Mouse (Mus musculus) liver, postnatal 0 days (tissue): ENCODE measurements at regions not wholly inside any gene's neighbourhood (a gene's known extent, or its start where the extent isn't known, plus 50 kb on each side); places are given as distances from the start of the nearest gene placed in this dataset.

Source experiments
- ATAC-seq: fragments of 200-750 bp; cut with Nextera tagmentation; 2 replicates; pipeline ENCODE4 v1.8.0; 2017; ENCODE audit warnings: mild to moderate bottlenecking, moderate library complexity
- DNase-seq: peaks from one replicate; pipeline ENCODE4 v3.0.0-alpha.2; 2016
- H3K27ac ChIP-seq: fragments of 300-500 bp; sonication (generic); 2 replicates; pipeline ENCODE4 v1.5.1; 2014; ENCODE audit warnings: antibody characterized with exemption, moderate library complexity, mild to moderate bottlenecking, low read depth
- H3K27me3 ChIP-seq: fragments of 300-500 bp; sonication (generic); 2 replicates; pipeline ENCODE4 v1.6.1; 2014; ENCODE audit warnings: low read length, control low read depth, mixed read lengths; ENCODE audit not compliant: insufficient read depth
- H3K36me3 ChIP-seq: fragments of 300-500 bp; sonication (generic); replicated peaks from 2 replicates; pipeline ENCODE4 v1.6.1; 2014; ENCODE audit warnings: mild to moderate bottlenecking, control low read depth, low read length, moderate library complexity, mixed read lengths; ENCODE audit not compliant: insufficient read depth
- H3K4me1 ChIP-seq: fragments of 300-500 bp; sonication (generic); 2 replicates; pipeline ENCODE4 v1.6.1; 2014; ENCODE audit warnings: antibody characterized with exemption, mild to moderate bottlenecking, control low read depth; ENCODE audit not compliant: insufficient read depth
- H3K4me2 ChIP-seq: fragments of 300-500 bp; sonication (generic); 2 replicates; pipeline ENCODE4 v1.6.1; 2014; ENCODE audit warnings: low read depth, mild to moderate bottlenecking, low read length, moderate library complexity, mixed read lengths
- H3K4me3 ChIP-seq: fragments of 300-500 bp; sonication (generic); 2 replicates; pipeline ENCODE4 v1.5.1; 2014; ENCODE audit warnings: low read depth, low read length
- H3K9ac ChIP-seq: fragments of 300-500 bp; sonication (generic); replicated peaks from 2 replicates; pipeline ENCODE4 v1.6.1; 2014; ENCODE audit warnings: mild to moderate bottlenecking, moderate library complexity
- H3K9me3 ChIP-seq: fragments of 300-500 bp; sonication (generic); 2 replicates; pipeline ENCODE4 v1.6.1; 2016; ENCODE audit warnings: mild to moderate bottlenecking, control low read depth, low read length, mixed read lengths
- CTCF ChIP-seq: sonication (generic); IDR thresholded peaks from 2 replicates; pipeline ENCODE4 v1.5.1; 2016; ENCODE audit warnings: antibody characterized with exemption, low read depth
- EP300 ChIP-seq: IDR thresholded peaks from 2 replicates; pipeline ENCODE4 v1.6.1; 2016; ENCODE audit warnings: antibody characterized with exemption, low read depth, mild to moderate bottlenecking
- WGBS: fragments of 180-500 bp; shearing (Covaris S2); extraction: QIAGEN DNeasy Blood & Tissue Kit; methylation state at CpG from one replicate; pipeline ENCODE4 v1.1.7; 2014; ENCODE audit not compliant: insufficient replicate concordance; 5-methylcytosine and 5-hydroxymethylcytosine counted together

- Histone ChIP-seq H3K4me2 (no peak overlapping the region), H3K27ac (no peak overlapping the region), H3K36me3 (no peaks in the 10 kb centered on the region), H3K9ac (no peak overlapping the region), H3K27me3 (no peaks in the 10 kb centered on the region), H3K4me1 (0 out of 2 replicates have a peak, but pooled peaks cover 2% of the 10 kb centered on the region), H3K4me3 (no peak overlapping the region), H3K9me3 (no peaks in the 10 kb centered on the region)
- WGBS = 38% methylated on average over 14 of the region's 14 CpGs
- TF ChIP-seq EP300 = no peak
- TF ChIP-seq CTCF = no peak
- no peak for ATAC-seq
- DNase-seq = no peak
Observed at GRCm38 (mm10) chr6:89000359-89000758, 98.3 kb downstream of the Tpra1 start.

- 0 out of 2 replicates have a peak, but pooled peaks cover 2% of the 10 kb centered on the region for H3K4me1 ChIP-seq
- H3K9me3 ChIP-seq = no peaks in the 10 kb centered on the region
- TF ChIP-seq CTCF = no peak
- no peak for TF ChIP-seq EP300
- no peaks in the 10 kb centered on the region for H3K27me3 ChIP-seq
- WGBS = 43% methylated on average over 6 of the region's 6 CpGs
- no peak overlapping the region for H3K27ac ChIP-seq
- H3K4me2 ChIP-seq = no peak overlapping the region
- H3K4me3 ChIP-seq = no peak overlapping the region
- DNase-seq (no peak), ATAC-seq (no peak)
- H3K9ac ChIP-seq = no peak overlapping the region
- no peaks in the 10 kb centered on the region for H3K36me3 ChIP-seq
Observed at GRCm38 (mm10) chr6:89003197-89003923, 101.3 kb downstream of the Tpra1 start.

GRCm38 (mm10) chr6:89005094-89005493 lies 103.0 kb downstream of the Tpra1 start:
- ATAC-seq (no peak), DNase-seq (no peak)
- Histone ChIP-seq H3K36me3 (no peaks in the 10 kb centered on the region), H3K4me3 (no peak overlapping the region), H3K4me1 (0 out of 2 replicates have a peak, but pooled peaks cover 7% of the 10 kb centered on the region), H3K9me3 (no peaks in the 10 kb centered on the region), H3K4me2 (no peak overlapping the region), H3K9ac (no peak overlapping the region), H3K27ac (no peak overlapping the region), H3K27me3 (no peaks in the 10 kb centered on the region)
- WGBS = 44% methylated on average over 4 of the region's 4 CpGs
- TF ChIP-seq EP300 = no peak
- peak; percentile 42 for TF ChIP-seq CTCF

GRCm38 (mm10) chr6:89006997-89007396 lies 104.9 kb downstream of the Tpra1 start:
- Histone ChIP-seq H3K36me3 (no peaks in the 10 kb centered on the region), H3K9ac (no peak overlapping the region), H3K9me3 (no peaks in the 10 kb centered on the region), H3K4me2 (no peak overlapping the region), H3K27ac (no peak overlapping the region), H3K27me3 (no peaks in the 10 kb centered on the region), H3K4me3 (no peak overlapping the region), H3K4me1 (0 out of 2 replicates have a peak, but pooled peaks cover 7% of the 10 kb centered on the region)
- DNase-seq (no peak), ATAC-seq (no peak)
- WGBS = 46% methylated on average over 17 of the region's 17 CpGs
- TF ChIP-seq EP300 (no peak), CTCF (no peak)

- no peak overlapping the region for H3K9ac ChIP-seq
- no peak for TF ChIP-seq CTCF
- TF ChIP-seq EP300 = no peak
- no peak overlapping the region for H3K27ac ChIP-seq
- DNase-seq = no peak
- H3K9me3 ChIP-seq = no peaks in the 10 kb centered on the region
- H3K4me1 ChIP-seq = 0 out of 2 replicates have a peak, but pooled peaks cover 7% of the 10 kb centered on the region
- no peak overlapping the region for H3K4me3 ChIP-seq
- H3K36me3 ChIP-seq = no peaks in the 10 kb centered on the region
- H3K4me2 ChIP-seq = no peak overlapping the region
- no peak for ATAC-seq
- 61% methylated on average over 2 of the region's 2 CpGs for WGBS
- no peaks in the 10 kb centered on the region for H3K27me3 ChIP-seq
Observed at GRCm38 (mm10) chr6:89007516-89007915, 105.5 kb downstream of the Tpra1 start.

- Histone ChIP-seq H3K9me3 (no peaks in the 10 kb centered on the region), H3K4me1 (0 out of 2 replicates have a peak, but pooled peaks cover 5% of the 10 kb centered on the region), H3K4me3 (peak overlapping the region; percentile 12; the same call in 1 of the 2 replicates), H3K27me3 (no peaks in the 10 kb centered on the region), H3K36me3 (no peaks in the 10 kb centered on the region), H3K27ac (no peak overlapping the region), H3K4me2 (peak overlapping the region; percentile 61), H3K9ac (no peak overlapping the region)
- 4% methylated on average over 18 of the region's 18 CpGs for WGBS
- no peak for TF ChIP-seq EP300
- no peak for TF ChIP-seq CTCF
- ATAC-seq (no peak), DNase-seq (peak; percentile 52)
Observed at GRCm38 (mm10) chr6:89008614-89009171, 106.6 kb downstream of the Tpra1 start.
